Mouse (Mus musculus) left cerebral cortex, postnatal 36 days (tissue): Measurements from ENCODE around the gene Phf21b. TPM values are rescaled to one million over a fixed set of nuclear protein-coding genes. Genes with fewer than 3 reads are reported as not detected.
"Not testable (repeated sequence)": the region's sequence is repeated elsewhere in the genome, so short reads cannot be mapped to it uniquely, and the experiment has no call there.

Experiments used
- DNase-seq, 2 experiments: peaks; one replicate each; pipeline ENCODE4 v3.0.0; 2021 to 2022; ENCODE audit warnings: low spot score in 2 of 2, mixed read lengths in 1 of 2
- intact Hi-C: fragments of 180-260 bp; cut with DNase I; formaldehyde crosslinking; loops from one replicate; pipeline ENCODE4 v1.15.1; 2025
- total RNA-seq, 2 experiments: library from RNA; stranded (reverse); gene quantifications; 2 replicates each; pipeline ENCODE4 v1.2.3; 2021

Gene Phf21b
- total RNA-seq: 10 to 100 TPM; 11.0 to 18.6 TPM

DNA sequence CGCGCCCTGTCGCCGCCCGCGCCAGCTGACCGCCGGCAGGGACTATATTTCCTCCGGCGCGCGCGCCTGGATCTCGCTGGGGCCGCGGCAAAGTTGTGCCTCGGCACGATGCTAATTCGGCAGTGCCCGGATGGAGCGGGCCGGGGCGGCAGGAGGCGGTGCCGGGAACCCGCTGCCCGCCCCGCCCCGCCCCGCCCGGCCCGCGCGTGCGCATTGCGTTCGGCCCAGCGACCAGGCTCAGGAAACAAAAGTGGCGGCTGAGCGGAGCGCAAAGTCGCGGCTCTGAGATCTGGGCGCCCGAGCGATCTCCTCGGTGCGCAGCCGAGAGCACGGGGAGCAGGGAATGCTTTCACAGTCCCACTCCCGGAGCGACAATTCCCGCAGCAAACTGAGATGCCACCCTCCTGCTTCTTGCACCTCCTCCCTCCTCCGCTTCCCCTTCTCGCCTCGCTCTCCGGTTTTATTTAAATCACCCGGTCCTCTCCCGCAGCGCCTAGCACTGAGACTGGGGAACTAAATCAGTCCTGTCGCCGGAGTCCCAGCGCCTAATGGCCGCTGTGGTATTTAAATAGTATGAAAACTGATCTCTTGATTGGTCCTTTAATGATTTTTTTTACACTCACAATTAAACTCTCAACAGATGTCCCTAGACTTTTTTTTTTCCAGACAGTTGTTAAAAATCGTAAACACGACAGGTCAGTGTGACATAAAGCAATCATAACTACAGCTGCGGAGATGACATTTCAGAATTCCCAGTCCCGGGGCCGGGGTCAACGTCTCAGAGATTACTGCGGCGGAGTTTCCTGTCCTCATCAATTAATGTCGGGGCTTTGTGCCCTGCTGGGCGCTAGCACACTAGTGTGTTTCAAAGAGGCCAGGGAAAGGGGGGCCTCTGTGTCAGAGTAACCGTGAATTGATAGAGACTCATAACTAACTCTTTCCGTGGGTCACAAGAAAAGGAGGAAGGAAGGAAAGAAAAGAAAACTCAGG, at the start of gene Phf21b:
Phf21b (minus strand) TSS at position 44 of the 990 bp plus-strand sequence.
- DNase-seq: peak; percentile 87 to 93
- intact Hi-C loops: loop anchor here (10.0 kb wide), 1 partner anchor 138 kb away; no protein-coding TSS in a partner anchor

DNA sequence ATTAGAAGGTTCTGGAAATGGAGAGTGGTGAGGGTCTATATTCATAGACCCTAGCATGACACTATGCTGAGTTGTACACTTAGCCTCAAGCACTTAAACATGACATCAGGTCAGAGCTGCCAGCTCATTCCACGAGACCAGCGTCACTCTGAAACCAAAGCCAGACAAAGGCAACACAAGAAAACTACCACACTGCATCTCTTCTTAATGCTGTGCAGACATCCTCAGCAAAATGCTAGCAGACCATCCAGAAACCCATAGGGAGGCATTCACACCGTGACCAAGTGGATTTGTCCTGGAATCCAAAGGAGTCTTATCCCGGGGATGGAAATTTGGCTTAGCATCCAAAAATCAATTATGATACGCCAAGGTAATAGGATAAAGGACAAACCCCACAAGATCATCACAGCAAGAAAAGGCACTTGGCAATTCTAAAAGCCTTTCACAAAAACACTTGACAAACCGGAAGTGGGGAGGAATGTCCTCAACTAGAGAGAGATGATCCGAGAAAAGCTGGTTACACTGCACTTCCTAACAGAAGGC, 48.1 kb upstream of the Phf21b start:
- intact Hi-C loops: no loop called here
- no peak for DNase-seq

DNA sequence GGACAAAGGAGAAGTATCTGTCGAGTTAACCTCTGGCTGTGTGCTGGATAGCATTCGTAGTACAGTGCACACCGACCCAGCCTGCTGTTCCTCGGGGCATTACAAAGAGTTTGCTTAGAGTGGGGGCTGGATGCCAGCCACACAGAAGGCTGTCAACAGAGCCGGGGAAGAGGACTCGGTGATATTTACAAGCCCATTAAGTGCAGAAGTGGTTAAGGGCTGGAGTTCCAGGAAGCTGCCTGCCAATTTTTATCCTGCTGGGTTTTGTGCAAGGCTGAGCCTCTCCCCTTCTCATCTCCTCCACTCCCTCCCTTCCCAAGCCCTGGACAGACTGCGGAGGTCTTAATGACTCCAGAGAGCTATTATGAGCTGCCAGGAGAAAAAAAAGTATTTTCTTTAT, 42.2 kb upstream of the Phf21b start:
- DNase-seq: no peak
- intact Hi-C loops: no loop called here

DNA sequence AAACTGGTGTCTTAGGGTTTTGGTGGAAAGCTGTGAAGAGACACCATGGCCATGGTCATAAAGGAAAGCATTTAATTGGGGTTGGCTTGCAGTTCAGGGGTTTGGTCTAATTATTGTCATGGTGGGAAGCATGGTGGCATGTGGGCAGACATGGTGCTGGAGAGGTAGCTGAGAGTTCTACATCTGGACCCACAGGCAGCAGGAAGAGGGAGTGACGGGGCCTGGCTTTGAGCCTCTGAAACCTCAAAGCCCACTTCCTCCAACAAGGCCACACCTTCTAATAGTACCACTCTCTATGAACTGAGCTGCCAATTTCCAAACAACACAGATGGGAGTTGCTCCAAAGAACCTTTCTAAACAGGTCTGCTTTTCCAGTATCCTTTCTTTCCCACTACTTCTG, 40.8 kb upstream of the Phf21b start:
- intact Hi-C loops: no loop called here

DNA sequence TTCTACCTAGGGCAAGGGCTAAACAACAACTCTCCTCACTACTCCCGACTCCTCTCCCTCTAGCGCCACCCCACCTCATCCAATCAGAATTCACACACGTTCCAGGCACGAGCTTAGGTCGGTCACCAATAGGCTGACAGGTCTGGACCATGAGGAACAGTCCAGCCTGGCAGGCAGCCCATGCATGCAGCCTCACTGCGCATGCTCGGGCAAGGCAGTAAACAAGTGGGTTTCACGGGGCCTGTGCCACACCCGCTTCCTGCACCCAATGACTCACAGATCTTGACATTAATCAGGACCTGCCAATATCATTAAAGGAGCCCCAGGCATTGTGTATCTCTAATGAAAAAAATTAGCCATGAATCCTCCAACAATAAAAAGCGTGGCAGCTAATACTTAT, 40.4 kb upstream of the Phf21b start:
- intact Hi-C loops, DNase-seq: not testable (repeated sequence)

More for the DNA sequence above, 40.8 kb upstream of the Phf21b start:
- no peak for DNase-seq

DNA sequence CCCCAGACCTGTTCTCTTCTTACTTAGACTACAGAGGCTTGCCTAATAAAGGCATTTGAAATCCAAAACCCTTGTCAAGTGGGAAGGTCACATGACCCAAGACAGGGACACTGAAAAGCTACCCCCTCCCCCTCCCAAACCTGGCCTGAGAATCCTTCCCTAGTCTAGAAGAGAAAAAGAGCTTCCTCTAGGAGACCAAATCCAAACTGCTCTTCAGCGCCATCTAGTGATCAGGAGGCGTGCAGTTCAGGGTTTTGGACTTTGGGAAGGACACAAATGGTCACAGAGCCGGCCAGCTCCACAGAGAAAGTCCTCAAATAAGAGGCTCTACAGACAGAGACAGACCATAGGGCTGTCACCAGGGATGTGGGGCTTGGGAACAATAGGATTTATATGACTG, 35.8 kb upstream of the Phf21b start:
- DNase-seq: peak; percentile 56 to 62
- intact Hi-C loops: loop anchor here (5.0 kb wide), 3 partner anchors 39 to 134 kb away; no protein-coding TSS in a partner anchor

DNA sequence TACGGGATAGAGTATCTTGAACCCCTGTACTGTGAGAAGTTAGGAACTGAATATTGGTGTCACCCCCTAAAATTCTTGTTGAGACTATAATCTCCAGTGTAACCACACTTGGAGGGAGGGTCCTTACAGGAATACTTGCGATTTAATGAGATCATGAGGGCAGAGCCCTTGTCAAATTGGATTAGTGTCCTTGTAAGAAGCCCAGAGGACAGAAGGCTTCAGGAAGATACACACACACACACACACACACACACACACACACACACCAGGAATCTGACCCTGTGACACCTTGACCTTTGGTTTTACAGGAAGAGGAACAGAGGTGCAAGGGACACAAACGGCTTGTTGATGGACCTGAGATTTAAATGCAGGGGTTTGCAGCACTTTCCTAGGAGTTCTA, 35.4 kb upstream of the Phf21b start:
- intact Hi-C loops: loop anchor here (5.0 kb wide), 3 partner anchors 39 to 134 kb away; no protein-coding TSS in a partner anchor
- no peak for DNase-seq

DNA sequence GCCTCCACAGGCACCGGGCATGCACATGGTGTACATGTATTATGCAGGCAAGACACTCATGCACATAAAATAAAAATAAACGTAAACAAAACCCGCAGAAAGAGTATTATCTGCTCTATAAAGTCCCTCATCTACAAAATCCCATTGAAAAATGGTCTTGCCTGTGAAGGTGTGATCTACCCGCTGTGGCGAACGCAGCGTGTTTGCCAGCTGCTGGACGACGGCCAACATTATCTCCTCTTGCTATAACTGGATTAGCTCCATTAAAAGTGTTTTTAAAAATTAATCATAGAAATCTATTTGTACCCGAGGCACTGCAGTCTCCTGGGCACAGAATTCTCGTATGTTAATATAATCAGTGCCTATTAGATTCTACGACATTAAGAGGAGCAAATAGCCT, 32.2 kb upstream of the Phf21b start:
- intact Hi-C loops: no loop called here
- no peak for DNase-seq

DNA sequence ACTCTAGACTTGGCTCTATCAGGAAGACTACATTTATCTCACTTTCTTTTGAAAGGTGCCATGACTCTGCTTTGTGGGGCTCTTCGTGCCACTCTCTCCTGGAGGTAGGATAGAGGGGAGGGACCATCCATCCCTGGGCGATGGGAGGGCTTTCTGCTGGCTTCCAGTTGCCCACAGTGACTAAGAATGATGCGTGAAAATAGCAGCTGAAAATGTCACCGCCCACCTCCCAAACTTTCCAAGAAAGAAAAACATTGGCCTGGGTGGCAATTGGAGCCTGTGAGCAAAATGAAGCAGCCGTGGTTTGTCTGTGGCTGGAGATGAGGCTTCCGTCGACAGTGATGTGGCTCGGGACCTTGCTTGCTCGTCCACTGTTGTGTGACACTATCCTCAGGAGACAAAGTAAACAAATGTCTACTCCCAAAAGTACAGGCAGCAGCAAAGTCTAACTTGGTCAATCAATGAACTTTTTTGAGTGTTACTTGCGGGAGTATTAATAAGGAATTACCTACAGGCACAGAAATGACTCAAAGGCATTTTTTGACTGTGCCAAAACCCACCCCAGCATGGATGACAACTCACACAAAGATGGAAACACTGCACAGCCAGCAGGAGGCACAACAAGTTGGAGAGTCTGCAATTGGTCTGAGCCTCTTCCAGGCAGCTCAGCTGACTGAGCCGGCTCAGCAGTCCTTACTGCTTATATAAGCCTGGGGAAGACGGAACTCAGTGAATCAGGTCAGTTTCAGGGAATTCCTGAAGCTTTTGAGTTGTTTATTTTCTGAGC, 21.4 kb upstream of the Phf21b start:
- intact Hi-C loops: no loop called here
- peak; percentile 74 to 76 for DNase-seq

DNA sequence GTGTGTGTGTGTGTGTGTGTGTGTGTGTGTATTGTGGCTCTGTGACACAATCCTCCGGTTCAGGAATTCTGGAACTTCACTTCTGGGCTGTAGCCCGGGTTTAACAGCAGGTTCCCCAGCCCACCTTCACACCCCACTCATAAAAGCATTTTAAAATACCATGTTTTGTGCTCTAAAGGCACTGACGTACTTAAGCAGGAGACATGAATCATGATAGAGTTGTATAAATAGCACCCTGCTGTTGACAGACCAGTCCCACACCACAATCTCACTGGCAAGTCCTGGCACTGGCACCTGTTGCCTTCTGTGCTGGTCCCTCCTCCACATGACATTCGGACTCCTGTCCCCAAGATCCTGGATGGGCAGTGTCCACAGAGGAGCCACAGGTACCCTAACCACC, 18.0 kb upstream of the Phf21b start:
- intact Hi-C loops: loop anchor here (1.0 kb wide), 1 partner anchor 20 kb away; no protein-coding TSS in a partner anchor
- peak; percentile 51 to 59 for DNase-seq

DNA sequence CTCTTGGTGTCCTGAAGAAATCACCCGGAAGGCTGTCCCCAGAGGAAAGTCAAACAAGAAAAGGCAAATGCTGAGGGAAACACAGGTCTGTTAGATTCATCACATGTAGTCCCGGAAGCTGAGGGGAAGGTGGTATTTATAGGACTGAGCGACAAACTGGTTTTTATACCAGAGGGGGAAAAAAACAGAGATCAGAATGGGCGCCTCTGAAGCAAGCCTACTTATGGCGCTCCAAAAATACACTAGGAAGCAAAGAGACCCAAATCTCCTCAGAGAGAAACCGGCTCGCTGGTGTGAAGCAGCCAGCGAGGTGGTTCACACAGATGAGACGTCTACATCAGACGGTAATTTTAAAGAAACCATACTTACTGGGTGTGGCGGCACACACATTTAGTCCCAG, 17.2 kb upstream of the Phf21b start:
- peak; percentile 31 to 33 for DNase-seq
- intact Hi-C loops: loop anchor here (1.0 kb wide), 1 partner anchor 19 kb away; no protein-coding TSS in a partner anchor

DNA sequence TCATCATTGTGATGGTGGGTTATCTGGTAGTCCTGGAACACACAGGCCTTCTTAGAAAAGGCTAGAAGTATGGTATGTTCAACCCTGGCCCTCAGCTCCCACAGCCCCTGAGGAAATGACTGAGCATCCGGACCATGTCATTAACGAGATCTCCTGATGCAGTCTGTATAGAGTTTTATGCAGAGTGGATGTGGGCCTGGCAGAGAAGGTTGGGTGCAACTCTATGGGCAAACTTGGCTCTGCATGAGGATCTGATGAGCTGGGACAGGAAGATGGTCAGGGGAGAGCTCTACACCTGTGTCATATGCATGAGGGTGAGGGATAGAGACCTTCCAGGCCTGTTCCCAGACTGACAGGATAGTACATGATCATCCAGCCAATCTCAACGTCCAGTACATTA, 16.0 kb upstream of the Phf21b start:
- no peak for DNase-seq
- intact Hi-C loops: no loop called here

DNA sequence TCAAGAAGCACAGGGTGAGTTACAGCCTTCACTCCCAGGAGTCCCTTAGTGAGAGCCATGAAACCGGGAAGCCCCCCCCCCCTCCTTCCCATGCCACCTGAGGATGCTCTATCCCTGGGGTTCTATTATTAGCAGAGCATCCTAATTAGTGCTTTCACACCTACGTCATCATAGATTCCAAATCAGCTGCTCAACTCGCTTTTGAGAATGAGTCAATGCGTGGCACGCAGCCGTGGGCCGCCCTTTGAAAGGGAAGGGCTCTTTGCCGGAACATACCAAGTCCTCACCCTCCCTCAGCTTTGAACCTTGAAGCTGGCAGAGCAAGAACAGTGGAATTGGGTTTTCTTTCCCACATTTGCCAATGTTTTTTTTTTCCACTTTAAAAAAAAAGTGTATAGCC, 6.1 kb upstream of the Phf21b start:
- intact Hi-C loops: no loop called here
- peak; percentile 31 to 42 for DNase-seq

DNA sequence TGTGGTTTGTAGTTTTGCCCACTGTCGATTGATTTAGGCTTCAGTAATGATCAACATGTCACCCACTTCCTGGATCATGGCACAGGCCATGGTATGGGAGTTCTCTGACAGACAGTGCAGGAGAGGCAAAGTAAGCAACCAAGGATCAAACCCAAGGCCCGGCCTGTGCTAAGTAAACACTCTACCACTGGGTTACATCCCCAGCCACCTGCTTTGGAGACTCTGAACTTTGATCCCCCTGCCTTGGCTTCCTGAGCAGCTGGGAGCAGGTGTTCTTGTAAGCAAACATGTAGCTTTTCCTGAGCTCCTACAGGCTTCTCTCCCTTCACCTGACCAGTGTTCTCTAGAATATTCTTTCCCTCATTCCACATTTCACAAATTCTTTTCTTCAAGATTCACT, 1.8 kb upstream of the Phf21b start:
- intact Hi-C loops: loop anchor here (10.0 kb wide), 1 partner anchor 137 kb away; no protein-coding TSS in a partner anchor
- DNase-seq: no peak

DNA sequence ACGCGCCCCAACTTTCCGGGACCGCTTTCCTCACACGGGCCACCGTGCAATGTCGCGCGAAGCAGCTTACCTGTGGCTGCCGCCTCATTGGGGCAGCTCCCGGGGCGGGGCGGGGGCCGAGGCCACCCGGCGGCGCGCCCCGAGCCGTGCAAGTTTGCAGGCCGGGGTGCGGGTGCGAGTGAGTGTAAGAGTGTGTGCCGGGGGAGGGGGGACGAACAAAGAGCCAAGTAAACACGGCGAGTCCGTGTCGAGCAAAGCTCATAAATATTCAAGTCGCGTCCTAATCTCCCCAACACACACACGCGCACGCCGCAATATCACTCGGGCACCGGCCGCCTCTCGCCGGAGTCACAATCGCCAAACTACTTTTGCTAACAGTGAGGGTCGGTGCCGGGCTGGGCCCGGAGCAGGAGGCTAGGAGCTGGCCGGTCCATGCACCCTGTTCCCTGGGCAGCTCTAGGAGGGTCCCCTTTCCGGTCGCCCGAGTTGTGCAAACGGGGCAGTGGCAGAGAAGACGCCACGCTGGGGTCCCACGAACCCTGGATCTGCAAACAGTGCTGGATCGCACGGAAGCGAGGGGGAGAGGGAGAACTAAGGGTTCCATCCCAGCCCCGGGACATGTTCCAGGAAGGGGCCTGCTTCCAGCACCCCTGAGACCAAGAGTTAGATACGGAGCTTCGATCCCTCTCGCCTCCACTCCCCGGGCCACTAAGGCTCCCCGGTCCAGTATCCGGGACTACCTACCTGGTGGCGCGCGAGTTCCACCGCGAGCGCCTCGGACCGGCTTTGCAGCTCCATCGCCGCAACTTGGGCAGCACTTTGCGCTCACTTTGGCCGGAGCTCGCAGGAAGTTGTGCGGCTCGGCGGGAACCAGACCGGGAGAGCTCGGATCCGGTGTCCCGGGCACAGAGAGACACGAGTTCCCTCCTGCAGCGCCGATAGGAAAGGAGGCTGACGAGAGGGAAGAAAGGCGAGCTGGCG, 638 bp downstream of the Phf21b start:
- peak; percentile 39 to 57 for DNase-seq
- intact Hi-C loops: loop anchor here (1.0 to 10.0 kb wide), 4 partner anchors 18 to 140 kb away; partner anchors contain the start of gene Nup50

DNA sequence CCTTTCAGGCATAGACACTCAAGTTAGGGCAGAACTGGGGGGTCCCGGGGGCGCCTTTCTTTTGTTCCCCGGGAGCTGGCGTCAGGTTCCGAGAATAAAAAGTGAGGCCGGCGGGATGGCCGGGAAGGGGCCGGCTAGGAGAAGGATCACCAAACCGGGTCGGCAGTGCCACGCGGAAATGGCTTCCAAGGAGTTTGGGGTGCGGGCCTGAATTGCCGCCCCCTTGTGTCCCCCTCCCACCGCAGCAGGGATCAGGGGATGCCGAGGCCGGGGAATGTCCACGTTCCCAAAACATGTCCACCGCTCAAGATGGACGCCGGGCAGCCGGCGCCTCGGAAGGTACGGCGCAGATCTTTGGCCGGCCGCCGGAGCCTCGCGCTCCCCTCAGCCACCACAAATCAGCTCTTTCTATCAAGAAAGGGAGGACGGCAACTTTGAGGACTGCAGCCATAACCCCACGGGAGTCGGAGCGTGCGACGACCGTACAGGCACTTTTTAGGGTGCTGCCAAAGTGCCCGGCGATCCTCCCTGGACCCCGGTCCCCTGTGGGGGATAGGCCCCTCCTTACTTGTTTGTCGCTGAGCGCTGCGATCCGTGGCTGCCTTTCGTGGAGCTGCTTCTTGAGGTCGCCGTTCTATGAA, 1.6 kb downstream of the Phf21b start:
- intact Hi-C loops: loop anchor here (1.0 to 10.0 kb wide), 3 partner anchors 19 to 141 kb away; no protein-coding TSS in a partner anchor
- peak; percentile 39 to 48 for DNase-seq

DNA sequence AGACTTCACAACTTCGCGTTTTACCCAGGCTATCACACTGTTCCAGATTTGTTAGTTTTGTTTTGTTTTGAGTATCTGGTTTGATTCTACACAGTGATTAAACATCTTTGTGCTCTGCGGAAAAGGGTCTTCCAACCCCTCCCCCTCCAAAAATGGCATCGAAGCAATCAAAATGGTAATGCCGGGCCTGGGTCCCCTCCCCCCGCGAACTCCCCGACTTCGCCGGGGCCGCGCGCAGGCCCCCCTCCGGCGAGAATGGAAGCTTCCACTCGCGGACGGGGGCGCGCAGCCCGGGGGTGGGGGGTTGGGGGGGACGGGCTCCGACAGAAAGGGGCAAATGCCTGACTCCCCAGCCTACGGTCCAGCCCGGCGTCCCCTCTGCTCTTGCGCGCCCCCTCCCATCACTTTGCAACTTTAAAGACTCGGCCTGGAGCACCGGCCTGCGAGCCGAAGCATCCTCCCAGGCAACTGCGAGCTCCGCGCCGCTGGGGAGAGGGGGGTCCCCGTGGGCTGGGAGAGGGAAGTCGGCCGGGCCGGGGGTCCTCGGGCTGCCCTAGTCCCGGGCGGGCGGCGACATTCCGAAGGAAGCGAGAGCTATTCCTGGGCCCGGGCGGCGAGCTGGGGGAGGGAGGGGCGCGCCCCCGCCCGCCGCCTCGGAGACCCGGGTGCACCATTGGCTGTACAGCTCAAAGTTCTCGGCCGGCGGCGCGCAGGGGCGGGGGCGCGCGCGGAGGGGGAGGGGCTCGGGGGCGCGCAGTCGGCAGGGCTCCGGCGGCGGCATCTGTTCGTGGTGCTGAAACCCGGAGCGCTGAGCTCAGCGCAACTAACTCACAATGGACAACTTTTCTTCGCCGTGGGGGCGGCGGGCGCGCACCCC, 2.4 kb downstream of the Phf21b start:
- intact Hi-C loops: loop anchor here (1.0 to 10.0 kb wide), 3 partner anchors 20 to 141 kb away; no protein-coding TSS in a partner anchor
- peak; percentile 62 to 78 for DNase-seq
